Mouse (Mus musculus) skeletal muscle tissue, adult 2 months (tissue): ENCODE data around the gene Olfr1404.
"Not testable (repeated sequence)": the region's sequence is repeated elsewhere in the genome, so short reads cannot be mapped to it uniquely, and the experiment has no call there.

Source experiments
- DNase-seq: peaks from one replicate; pipeline ENCODE4 v3.0.0-alpha.2; 2012; ENCODE audit warnings: low read depth, low spot score

Olfr1404 gene

DNA sequence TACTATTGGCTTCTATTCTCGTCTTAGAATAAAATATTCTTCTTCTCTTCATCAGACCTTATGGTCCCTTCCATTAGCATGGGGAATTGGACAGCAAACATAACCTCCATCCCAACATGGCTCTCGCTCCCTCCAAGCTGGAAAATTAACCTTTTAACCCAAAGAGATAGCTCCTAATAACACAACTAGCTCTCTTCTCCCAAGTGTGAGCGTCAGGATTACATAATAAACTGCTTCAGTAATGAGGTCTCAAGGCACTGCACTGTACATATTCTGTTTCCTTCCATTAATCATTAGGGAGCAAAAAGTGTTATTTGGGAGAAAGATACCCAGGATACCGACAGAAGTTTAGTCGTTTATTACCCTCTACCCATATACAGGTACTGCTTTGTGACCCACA is at the start of gene Olfr1404:
Olfr1404 (plus strand) TSS at position 301 of the 400 bp plus-strand sequence.
- DNase-seq, result no peak

DNA sequence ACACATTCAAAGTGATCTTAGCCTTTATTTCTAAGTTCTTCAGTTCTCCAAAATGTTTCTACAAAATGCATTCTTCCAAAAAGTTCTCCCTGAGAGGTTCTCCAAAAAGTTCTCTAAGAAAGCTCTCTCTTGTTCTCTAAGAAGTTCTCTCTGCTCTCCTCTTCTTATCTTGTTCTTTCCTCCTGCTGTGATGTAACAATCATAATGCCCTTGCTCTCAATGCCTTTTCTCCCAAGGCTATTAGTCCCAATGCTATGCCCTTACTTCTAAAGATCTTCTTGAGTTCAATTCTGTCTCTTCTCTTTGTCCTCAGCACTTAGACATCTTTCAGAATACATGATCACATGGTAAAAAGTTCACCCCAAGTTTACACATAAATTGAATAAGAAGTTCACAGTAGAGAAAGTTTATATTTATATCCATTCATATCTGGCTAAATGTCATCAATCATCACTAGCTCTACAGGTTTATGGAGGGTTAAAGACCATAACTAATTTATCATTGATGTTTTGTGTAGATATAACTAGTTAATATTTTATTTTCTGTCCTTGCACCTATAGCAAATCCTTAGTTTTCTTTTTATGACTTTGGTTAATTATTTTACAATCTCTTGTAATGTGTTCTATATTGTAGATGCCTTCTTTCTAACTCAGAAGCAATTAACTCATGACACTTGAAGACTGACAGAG is 37.9 kb upstream of the Olfr1404 start:
- no peak for DNase-seq

DNA sequence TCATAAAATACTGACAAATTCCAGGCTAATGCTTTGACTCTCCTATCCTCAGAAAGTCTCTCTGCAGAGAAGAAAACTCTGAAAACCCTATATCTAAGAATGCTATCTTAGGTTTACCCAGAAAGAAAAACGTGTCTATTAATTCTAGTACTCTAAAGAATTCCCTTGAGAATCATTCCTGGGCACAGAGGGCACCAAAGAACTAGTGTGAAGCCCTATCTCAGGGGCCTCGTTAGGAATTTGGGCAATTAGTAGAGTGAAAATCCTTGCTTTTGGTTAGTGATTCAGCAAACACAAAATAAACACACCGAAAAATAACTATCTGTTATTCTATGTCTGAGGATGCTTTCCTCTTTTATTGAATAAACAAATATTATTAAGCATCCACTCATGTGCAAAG is 21.7 kb upstream of the Olfr1404 start, which contains the start of gene Olfr1406:
Olfr1406 (minus strand) TSS at position 101 of the 400 bp plus-strand sequence.
- no peak for DNase-seq

DNA sequence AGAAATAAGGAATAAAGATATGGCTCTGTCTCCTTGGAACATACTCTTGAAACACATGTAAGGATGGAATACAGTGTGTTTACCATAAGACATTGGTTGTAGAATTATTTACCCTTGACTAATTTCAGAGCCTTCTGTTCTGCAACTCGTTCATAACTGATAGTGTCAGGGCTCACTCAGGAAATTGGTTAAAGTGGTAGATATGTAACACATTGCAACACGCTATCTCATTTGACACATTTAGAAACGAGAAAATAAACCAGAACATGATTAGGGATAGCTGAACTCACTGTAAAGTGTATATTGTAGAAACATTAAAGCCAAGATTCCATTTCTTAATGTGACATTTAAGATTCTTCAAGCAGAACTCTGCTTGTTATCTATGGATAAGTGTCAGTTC is 20.1 kb upstream of the Olfr1404 start:
- DNase-seq, result no peak

DNA sequence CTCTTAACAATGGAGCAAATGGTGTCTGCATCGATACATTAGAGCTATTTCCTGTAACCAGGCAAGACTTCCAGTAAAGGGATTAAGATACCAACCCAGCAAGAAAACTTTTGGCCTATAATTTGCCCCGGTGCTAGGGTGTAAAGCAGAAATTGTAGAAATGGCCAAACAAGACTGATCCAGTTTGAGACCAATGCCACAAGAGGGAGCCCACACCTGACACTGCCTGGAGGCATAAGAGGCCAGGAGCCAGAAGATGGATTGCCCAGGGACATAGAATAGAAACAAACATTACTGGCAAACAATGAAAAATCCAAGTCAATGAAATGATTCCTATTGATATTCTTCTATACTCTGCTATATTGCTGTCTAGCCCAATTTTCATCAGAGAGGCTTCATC is 15.8 kb upstream of the Olfr1404 start:
- DNase-seq, result no peak

DNA sequence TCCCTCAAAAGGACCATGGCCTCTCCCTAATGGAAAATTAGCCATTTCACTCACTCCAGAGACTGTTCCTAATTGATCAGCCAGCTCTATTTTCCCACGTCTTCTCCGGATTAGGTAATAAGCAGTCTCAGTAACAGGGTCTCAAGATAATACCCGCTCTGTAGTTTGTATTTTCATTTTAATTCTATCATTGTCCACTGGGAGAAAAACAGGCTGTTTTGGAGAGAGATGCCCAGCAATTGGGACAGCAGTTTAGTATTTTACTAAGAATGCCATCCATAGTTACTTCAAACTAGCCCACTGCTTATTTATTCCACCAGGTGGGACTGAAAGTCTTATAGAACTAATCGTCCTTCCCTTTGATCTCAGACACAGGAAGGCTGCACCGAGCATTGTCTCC is 14.7 kb upstream of the Olfr1404 start, which contains the start of gene Olfr218:
Olfr218 (plus strand) TSS at position 301 of the 400 bp plus-strand sequence.
- no peak for DNase-seq

DNA sequence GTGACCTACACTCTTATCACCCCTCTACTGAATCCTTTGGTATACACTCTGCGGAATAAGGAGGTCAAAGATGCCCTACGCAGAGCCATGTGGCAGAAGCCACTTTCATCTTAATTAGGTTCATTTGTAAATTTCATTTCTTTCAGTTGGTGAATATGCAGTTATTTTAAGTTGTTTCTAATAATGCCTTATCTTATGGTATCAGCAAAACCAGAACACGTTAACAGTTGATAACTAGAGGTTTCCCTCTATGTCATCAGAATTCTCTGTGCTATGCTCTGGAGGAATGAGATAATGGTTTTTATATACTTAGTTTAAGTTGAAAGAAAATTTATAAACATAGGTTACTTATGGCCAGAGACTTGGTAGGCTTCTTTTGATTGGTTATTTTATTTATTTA is 4.3 kb downstream of the Olfr1404 start:
- no peak for DNase-seq

DNA sequence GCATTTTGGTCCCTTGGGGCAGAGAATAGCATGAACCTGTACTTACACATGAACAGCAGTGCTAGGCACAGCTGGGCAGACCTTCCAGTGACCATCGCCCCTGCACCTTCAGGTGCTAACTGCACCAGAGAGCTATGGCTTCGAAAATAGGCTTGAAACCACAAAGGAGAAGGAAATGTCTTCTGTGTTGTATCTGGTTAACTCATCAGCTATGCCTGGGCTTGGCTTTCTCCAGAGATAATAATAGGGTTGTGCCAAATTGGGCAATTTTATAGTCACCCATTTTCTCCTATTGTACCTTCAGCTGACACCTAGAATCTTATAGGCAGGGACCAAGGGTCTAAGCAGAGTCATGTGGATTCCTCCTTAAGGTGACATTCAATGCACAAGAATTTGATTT is 14.9 kb downstream of the Olfr1404 start, which contains the start of gene Fcer1a:
Fcer1a (minus strand) TSS at position 134 of the 400 bp plus-strand sequence.
- no peak for DNase-seq

DNA sequence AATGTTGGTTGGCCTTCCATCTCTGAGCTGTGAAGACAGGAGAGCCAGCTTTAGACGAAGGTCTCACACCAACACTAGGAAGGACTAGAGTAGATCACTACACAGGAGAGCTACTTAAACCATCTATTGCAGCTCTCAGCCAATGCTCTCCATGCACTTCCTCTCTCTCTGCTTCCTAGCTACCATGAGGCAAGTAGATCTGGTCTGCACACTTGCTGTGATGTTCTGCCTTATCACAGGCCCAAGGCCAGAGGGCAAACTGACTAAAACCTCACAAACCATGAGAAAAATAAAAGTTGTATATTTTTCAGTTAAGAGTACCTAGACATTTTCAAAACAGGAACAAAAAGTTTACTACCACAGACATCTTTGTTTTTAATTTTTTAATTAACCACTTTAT is 24.8 kb downstream of the Olfr1404 start:
- not testable (repeated sequence) for DNase-seq

DNA sequence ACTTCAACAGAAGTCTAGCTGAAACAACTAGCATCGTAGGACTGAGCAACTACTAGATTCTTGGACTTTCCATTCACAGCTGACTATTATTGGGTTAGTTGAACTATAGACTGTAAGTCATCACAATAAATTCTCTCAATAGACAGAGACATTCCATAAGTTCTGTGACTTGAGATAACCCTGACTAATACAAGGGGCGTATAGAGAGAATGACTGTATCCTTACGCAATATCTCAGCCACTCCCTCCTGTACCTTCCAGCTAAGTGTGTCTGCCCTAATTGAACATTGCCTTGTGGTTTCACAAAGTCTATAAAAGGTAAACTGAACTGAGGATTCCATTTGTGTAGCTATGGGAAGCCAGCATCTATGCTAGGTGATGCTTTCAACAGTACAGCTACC is 37.7 kb downstream of the Olfr1404 start:
- no peak for DNase-seq

DNA sequence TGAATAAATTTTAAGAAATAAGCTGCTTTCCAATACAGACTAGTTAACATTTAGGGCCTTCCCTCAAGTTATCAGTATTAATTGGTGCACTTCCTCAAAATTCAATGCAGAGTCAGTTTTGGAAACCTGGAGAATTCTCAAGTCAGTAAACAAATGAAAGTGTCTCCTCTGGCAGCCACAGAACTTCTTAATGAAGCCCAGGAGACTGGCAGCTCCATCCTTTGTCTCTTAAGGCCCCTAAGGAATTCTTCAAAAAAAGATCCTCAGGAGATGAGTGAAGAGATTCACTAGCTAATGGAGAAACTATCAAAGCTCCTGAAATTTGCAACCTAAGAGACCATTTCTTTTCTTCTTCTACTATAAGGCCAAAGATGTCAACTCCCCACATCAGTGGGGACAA is 53.5 kb downstream of the Olfr1404 start, which contains the start of gene Olfr418:
Olfr418 (plus strand) TSS at position 301 of the 400 bp plus-strand sequence.
- no peak for DNase-seq
